Comparison of ENCODE assay signal across 8 mouse cellular contexts in genomic region chr8:124257363-124257762, GRCm38 (mm10). TPM values are rescaled to one million over a fixed set of nuclear protein-coding genes. Genes with fewer than 3 reads are reported as not detected.
DNase-seq lines count a peak whose midpoint lies in the region; ATAC-seq and TF ChIP-seq lines count a peak whose summit lies in the region.

No protein-coding gene starts in this region.

- H3K27ac ChIP-seq in limb, embryonic 14.5 days (replicated peaks; ENCODE audit: low read depth, low read length): no peak overlapping the region
- H3K27ac ChIP-seq in limb, embryonic 10.5 days: no peak overlapping the region
- peak overlapping the region; percentile 19 for H3K27ac ChIP-seq in lung, embryonic 16.5 days (ENCODE audit: low read length)

- H3K4me3 ChIP-seq in limb, embryonic 14.5 days (replicated peaks; ENCODE audit: low read length): no peak overlapping the region
- no peak overlapping the region for H3K4me3 ChIP-seq in limb, embryonic 10.5 days
- H3K4me3 ChIP-seq in lung, embryonic 16.5 days (ENCODE audit: low read length): no peak overlapping the region

- TF ChIP-seq POLR2A in limb, embryonic 14.5 days (IDR thresholded peaks at IDR 0.05; ENCODE audit: borderline replicate concordance, extremely low read depth, insufficient read depth, insufficient read length): no peak

- H3K9ac ChIP-seq in limb, embryonic 14.5 days (ENCODE audit: low read depth, low read length, severe bottlenecking): no peak overlapping the region
- no peak overlapping the region for H3K9ac ChIP-seq in lung, embryonic 16.5 days (ENCODE audit: low read length)

- no peak; the same call in 1 of the 2 replicates for ATAC-seq in limb, embryonic 14.5 days (ENCODE audit: low FRiP score, low read depth)
- ATAC-seq in lung, embryonic 16.5 days (ENCODE audit: low read depth): peak; percentile 79
- ATAC-seq in activated CD4-positive, CD25-positive, alpha-beta regulatory T cell, adult 4 months: no peak

- no peak overlapping the region for H3K4me2 ChIP-seq in limb, embryonic 14.5 days (replicated peaks; ENCODE audit: low read depth, low read length, severe bottlenecking)
- H3K4me2 ChIP-seq in lung, embryonic 16.5 days (ENCODE audit: low read depth, low read length): no peak overlapping the region

- H3K4me1 ChIP-seq in limb, embryonic 14.5 days (ENCODE audit: control insufficient read depth, insufficient read depth, low read length): peaks cover 32% of the 10 kb centered on the region
- H3K4me1 ChIP-seq in limb, embryonic 10.5 days: peaks cover 44% of the 10 kb centered on the region
- H3K4me1 ChIP-seq in lung, embryonic 16.5 days (replicated peaks; ENCODE audit: control insufficient read depth, insufficient read depth, low read length): peaks cover 46% of the 10 kb centered on the region

- no peaks in the 10 kb centered on the region for H3K36me3 ChIP-seq in limb, embryonic 14.5 days (ENCODE audit: control insufficient read depth, insufficient read depth, low read length)
- H3K36me3 ChIP-seq in limb, embryonic 10.5 days: peaks cover 3% of the 10 kb centered on the region; the same call in 1 of the 2 replicates
- H3K36me3 ChIP-seq in lung, embryonic 16.5 days (ENCODE audit: control insufficient read depth, insufficient read depth, low read length): no peaks in the 10 kb centered on the region

- H3K27me3 ChIP-seq in limb, embryonic 14.5 days (ENCODE audit: control insufficient read depth, insufficient read depth, low read length): no peaks in the 10 kb centered on the region
- no peaks in the 10 kb centered on the region for H3K27me3 ChIP-seq in limb, embryonic 10.5 days (ENCODE audit: low read depth, poor library complexity, severe bottlenecking)
- no peaks in the 10 kb centered on the region for H3K27me3 ChIP-seq in lung, embryonic 16.5 days (ENCODE audit: control insufficient read depth, insufficient read depth, low read depth, low read length)

- H3K9me3 ChIP-seq in limb, embryonic 14.5 days (ENCODE audit: control insufficient read depth, low read length): no peaks in the 10 kb centered on the region
- no peaks in the 10 kb centered on the region for H3K9me3 ChIP-seq in limb, embryonic 10.5 days (replicated peaks)
- no peaks in the 10 kb centered on the region for H3K9me3 ChIP-seq in lung, embryonic 16.5 days (ENCODE audit: control insufficient read depth, low read length)

- DNase-seq in limb, embryonic 14.5 days (ENCODE audit: low spot score): peak; percentile 67
- no peak for DNase-seq in limb, embryonic 10.5 days (ENCODE audit: low spot score)
- DNase-seq in cerebellum, postnatal 36 days: peak; percentile 49 to 50
- peak; percentile 51 to 82 for DNase-seq in gastrocnemius, postnatal 4 days (ENCODE audit: low spot score in 2 of 2)
- peak; percentile 76 for DNase-seq in kidney, adult 9 months
- DNase-seq in right cerebral cortex, postnatal 25 days: peak; percentile 45

- 34% methylated on average over 10 of the region's 10 CpGs for WGBS in limb, embryonic 14.5 days
- 90% methylated on average over 10 of the region's 10 CpGs for WGBS in limb, embryonic 10.5 days
- 39% methylated on average over 10 of the region's 10 CpGs for WGBS in lung, embryonic 16.5 days

RNA-seq across cellular contexts. Expression of gene Galnt2, which starts 26.2 kb away (rescaled TPM):
- 34.9 and 37.8 TPM in 2 replicates for polyA plus RNA-seq in limb, embryonic 14.5 days (2012; rRNA removed)
- 66.9 and 76.1 TPM in 2 replicates for polyA plus RNA-seq in limb, embryonic 14.5 days (2014; fragmentation: Nextera tagmentation; extraction: Ambion mirVana)
- 35.0 and 43.7 TPM in 2 replicates for polyA plus RNA-seq in limb, embryonic 10.5 days (2016; fragmentation: Nextera tagmentation; extraction: Ambion mirVana)
- total RNA-seq in gastrocnemius, postnatal 4 days (2021): 10 to 100 TPM; 47.4 to 54.6 TPM
- 36.8 and 46.4 TPM in 2 replicates for polyA plus RNA-seq in lung, embryonic 16.5 days (2015; fragmentation: Nextera tagmentation; extraction: Ambion mirVana)
- polyA plus RNA-seq in activated CD4-positive, CD25-positive, alpha-beta regulatory T cell, adult 4 months (2017; shearing (Covaris generic)): 10 to 100 TPM; 18.2 to 20.1 TPM
